Mouse (Mus musculus): Measurements from ENCODE around the gene Homer1. TPM values are rescaled to one million over a fixed set of nuclear protein-coding genes. Genes with fewer than 3 reads are reported as not detected.

Gene Homer1
- polyA plus RNA-seq, 1 experiment from 2014 or later: 8.6 TPM

- Histone ChIP-seq H3K9me3 (replicated peaks; ENCODE audit: control insufficient read depth, low read length, poor library complexity, severe bottlenecking) (no peaks in the 10 kb centered on the region), H3K9ac (ENCODE audit: low read depth, low read length) (no peak overlapping the region), H3K27me3 (ENCODE audit: control insufficient read depth, insufficient read depth, low read depth, low read length) (no peaks in the 10 kb centered on the region), H3K27ac (ENCODE audit: low read length) (no peak overlapping the region), H3K36me3 (ENCODE audit: control insufficient read depth, insufficient read depth, low read length) (no peaks in the 10 kb centered on the region), H3K4me3 (ENCODE audit: low read depth, low read length) (no peak overlapping the region), H3K4me2 (ENCODE audit: low read length) (no peak overlapping the region), H3K4me1 (ENCODE audit: control insufficient read depth, insufficient read depth, low read length) (no peaks in the 10 kb centered on the region)
- WGBS: 83% methylated on average over 2 of the region's 2 CpGs
- no peak for ATAC-seq
Measured at GRCm38 (mm10) chr13:93352030-93352429, 52.6 kb downstream of the Homer1 start.

DNA sequence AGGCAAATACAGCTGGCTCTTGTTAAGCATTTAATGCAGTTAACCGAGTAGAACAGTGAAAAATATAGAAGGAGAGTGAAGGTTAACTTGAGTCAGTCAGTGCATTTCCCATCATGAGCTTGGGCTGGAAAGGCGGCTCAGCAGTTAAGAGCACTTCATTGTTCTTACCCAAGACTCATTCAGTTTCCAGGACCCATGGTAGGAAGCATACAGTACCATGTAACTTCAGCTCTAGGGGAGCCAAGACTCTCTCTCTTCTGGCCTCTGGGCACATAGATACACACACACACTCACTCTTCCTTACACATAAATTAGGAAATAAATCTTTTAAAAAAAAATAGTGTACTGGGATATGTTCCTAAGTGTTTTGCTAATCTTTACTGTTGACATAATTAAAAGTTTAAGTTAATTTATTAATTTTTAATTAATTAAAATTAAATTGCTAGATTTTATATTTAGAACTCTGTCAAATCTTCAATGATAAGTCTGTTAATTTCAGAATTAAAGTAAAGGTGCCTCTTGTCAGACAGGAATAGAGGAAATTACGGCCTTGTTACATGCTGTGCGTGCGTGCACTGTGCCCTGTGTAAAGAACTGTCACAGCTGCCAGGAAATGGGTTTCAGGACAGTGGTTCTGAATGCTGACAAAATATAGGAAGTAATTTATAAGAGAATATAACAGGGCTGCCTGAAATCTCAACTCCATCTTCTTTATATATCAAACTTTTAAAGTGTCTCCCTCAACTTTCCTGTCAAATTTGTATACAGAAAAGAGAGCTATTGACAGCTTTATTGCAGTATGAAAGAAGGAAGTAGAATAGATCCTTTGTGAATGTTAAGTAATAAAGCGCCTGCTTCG is 55.2 kb downstream of the Homer1 start:
- H3K36me3 ChIP-seq (ENCODE audit: control insufficient read depth, insufficient read depth, low read length): no peaks in the 10 kb centered on the region
- no peaks in the 10 kb centered on the region for H3K9me3 ChIP-seq (replicated peaks; ENCODE audit: control insufficient read depth, low read length, poor library complexity, severe bottlenecking)
- H3K9ac ChIP-seq (ENCODE audit: low read depth, low read length): no peak overlapping the region
- no peak overlapping the region for H3K4me2 ChIP-seq (ENCODE audit: low read length)
- no peaks in the 10 kb centered on the region for H3K27me3 ChIP-seq (ENCODE audit: control insufficient read depth, insufficient read depth, low read depth, low read length)
- WGBS: 53% methylated on average over 7 of the region's 7 CpGs
- H3K27ac ChIP-seq (ENCODE audit: low read length): no peak overlapping the region
- ATAC-seq: no peak
- no peaks in the 10 kb centered on the region for H3K4me1 ChIP-seq (ENCODE audit: control insufficient read depth, insufficient read depth, low read length)
- no peak overlapping the region for H3K4me3 ChIP-seq (ENCODE audit: low read depth, low read length)

DNA sequence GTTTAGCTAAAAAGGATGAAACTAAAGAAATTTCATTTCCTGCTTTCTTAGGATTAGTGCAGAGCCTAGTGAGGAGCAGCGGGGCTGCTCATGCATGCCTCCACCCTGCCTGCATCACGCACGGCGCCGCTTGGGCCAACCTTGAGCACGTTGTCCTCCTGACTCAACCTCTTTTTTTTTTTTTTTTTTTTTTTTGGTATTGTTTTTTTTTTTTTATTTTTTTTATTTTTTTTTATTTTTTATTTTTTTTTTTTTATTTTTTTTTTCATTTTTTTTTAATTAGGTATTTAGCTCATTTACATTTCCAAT is 55.8 kb downstream of the Homer1 start:
- Histone ChIP-seq H3K9me3 (replicated peaks; ENCODE audit: control insufficient read depth, low read length, poor library complexity, severe bottlenecking) (no peaks in the 10 kb centered on the region), H3K27ac (ENCODE audit: low read length) (no peak overlapping the region), H3K4me1 (ENCODE audit: control insufficient read depth, insufficient read depth, low read length) (no peaks in the 10 kb centered on the region), H3K4me2 (ENCODE audit: low read length) (no peak overlapping the region), H3K36me3 (ENCODE audit: control insufficient read depth, insufficient read depth, low read length) (no peaks in the 10 kb centered on the region), H3K9ac (ENCODE audit: low read depth, low read length) (no peak overlapping the region), H3K27me3 (ENCODE audit: control insufficient read depth, insufficient read depth, low read depth, low read length) (no peaks in the 10 kb centered on the region), H3K4me3 (ENCODE audit: low read depth, low read length) (no peak overlapping the region)
- no peak for ATAC-seq
- WGBS: 56% methylated on average over 6 of the region's 6 CpGs

DNA sequence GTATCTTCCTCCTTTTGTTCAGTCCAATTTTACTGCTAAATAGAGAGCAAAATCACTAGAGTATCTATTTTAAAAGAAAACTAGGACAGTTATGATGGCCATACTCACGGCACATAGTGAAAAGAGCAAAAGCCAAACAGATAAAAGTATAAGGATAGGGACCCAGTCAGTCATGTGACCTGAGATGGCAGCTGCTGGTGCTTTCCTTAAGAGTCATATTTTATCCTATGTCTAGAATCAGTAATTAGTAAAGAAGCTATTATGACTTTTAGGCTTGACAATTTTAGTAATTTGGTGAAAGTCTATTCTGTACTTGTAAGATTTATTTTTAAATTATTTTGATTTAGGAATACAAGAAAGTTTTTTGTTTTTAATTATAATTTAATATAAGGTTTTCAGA is 59.1 kb downstream of the Homer1 start:
- Histone ChIP-seq H3K36me3 (ENCODE audit: control insufficient read depth, insufficient read depth, low read length) (no peaks in the 10 kb centered on the region), H3K4me3 (ENCODE audit: low read depth, low read length) (no peak overlapping the region), H3K9ac (ENCODE audit: low read depth, low read length) (no peak overlapping the region), H3K9me3 (replicated peaks; ENCODE audit: control insufficient read depth, low read length, poor library complexity, severe bottlenecking) (no peaks in the 10 kb centered on the region), H3K4me1 (ENCODE audit: control insufficient read depth, insufficient read depth, low read length) (no peaks in the 10 kb centered on the region), H3K27me3 (ENCODE audit: control insufficient read depth, insufficient read depth, low read depth, low read length) (no peaks in the 10 kb centered on the region), H3K4me2 (ENCODE audit: low read length) (no peak overlapping the region), H3K27ac (ENCODE audit: low read length) (no peak overlapping the region)
- no peak for ATAC-seq
- WGBS: 96% methylated on average over 1 of the region's 1 CpGs

DNA sequence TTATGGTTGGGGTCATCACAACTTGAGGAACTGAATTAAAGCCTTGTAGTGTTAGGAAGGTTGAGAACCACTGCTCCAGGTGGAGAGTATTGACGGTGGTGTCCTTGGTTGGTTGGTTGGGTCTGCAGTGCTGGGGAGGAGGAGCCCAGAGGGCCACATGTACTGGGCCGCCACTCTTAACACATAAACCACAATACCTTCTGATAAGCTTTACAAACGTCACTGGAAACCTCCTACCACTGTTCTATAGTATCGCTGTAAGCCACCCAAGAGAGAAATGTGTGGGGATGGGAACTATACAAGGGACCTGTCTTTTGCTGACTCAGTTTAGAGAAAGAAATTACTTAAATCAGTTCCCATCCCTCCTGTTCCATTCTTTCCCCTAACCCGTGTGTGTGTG is 68.1 kb downstream of the Homer1 start:
- Histone ChIP-seq H3K27ac (ENCODE audit: low read length) (no peak overlapping the region), H3K4me2 (ENCODE audit: low read length) (no peak overlapping the region), H3K9me3 (replicated peaks; ENCODE audit: control insufficient read depth, low read length, poor library complexity, severe bottlenecking) (no peaks in the 10 kb centered on the region), H3K36me3 (ENCODE audit: control insufficient read depth, insufficient read depth, low read length) (no peaks in the 10 kb centered on the region), H3K4me3 (ENCODE audit: low read depth, low read length) (no peak overlapping the region), H3K4me1 (ENCODE audit: control insufficient read depth, insufficient read depth, low read length) (no peaks in the 10 kb centered on the region), H3K9ac (ENCODE audit: low read depth, low read length) (no peak overlapping the region), H3K27me3 (ENCODE audit: control insufficient read depth, insufficient read depth, low read depth, low read length) (no peaks in the 10 kb centered on the region)
- no peak for ATAC-seq
- 92% methylated on average over 5 of the region's 5 CpGs for WGBS

DNA sequence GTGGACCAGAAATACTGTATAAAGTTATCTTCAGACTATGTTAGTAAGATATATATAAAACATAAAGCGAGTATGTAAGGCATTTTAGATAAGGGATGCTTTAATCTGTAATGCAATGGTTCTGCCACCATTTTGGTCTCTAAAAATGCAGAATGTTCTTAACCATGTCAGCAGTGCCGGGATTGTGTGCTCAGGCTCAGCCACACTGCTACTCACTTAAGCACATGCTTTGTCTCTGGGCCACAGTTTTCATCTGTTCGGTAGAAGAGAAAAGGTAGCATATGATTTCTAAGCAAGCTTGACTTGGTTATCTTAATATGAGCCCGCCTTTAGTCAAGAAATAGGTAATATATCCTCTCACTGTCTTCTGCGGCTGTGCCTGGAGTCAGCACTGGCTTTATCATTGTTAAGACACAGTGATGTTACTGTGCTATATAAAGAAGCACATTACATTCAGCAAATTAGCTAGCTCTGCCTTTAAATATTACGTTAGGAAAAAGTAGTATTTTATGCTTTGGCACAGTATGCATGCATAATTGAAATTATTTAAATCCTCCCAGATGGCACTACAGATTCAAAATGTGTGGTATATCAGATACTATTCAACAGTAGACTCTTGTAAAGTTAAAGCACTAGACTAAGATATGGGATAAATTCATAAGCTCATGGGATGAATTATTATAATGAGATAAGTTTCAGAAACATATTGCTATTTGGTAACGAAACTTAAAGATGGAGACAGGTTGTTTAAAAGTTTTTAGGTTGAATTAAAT is 69.6 kb downstream of the Homer1 start:
- Histone ChIP-seq H3K9me3 (replicated peaks; ENCODE audit: control insufficient read depth, low read length, poor library complexity, severe bottlenecking) (no peaks in the 10 kb centered on the region), H3K27ac (ENCODE audit: low read length) (no peak overlapping the region), H3K4me1 (ENCODE audit: control insufficient read depth, insufficient read depth, low read length) (no peaks in the 10 kb centered on the region), H3K9ac (ENCODE audit: low read depth, low read length) (no peak overlapping the region), H3K36me3 (ENCODE audit: control insufficient read depth, insufficient read depth, low read length) (no peaks in the 10 kb centered on the region), H3K4me2 (ENCODE audit: low read length) (no peak overlapping the region), H3K27me3 (ENCODE audit: control insufficient read depth, insufficient read depth, low read depth, low read length) (no peaks in the 10 kb centered on the region), H3K4me3 (ENCODE audit: low read depth, low read length) (no peak overlapping the region)
- no peak for ATAC-seq
- WGBS: 88% methylated on average over 7 of the region's 7 CpGs

DNA sequence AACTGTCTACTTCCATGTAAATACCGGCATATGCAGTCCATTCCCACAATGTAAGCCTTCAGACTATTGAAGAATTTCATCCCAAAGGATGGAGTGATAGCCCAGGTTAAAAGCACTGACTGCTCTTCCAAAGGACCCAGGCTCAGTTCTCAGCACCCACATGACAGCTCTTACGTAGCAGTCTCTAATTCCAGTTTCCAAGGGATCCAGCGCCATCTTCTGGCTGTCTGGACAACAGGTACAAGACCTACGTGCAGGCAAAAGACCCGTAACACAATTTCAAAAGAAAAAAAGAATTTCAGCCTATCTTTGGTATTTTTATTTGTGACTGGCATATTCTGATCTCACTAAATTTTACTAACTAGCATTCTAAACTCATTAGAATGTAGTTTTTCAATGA is 75.0 kb downstream of the Homer1 start:
- Histone ChIP-seq H3K9me3 (replicated peaks; ENCODE audit: control insufficient read depth, low read length, poor library complexity, severe bottlenecking) (no peaks in the 10 kb centered on the region), H3K4me3 (ENCODE audit: low read depth, low read length) (no peak overlapping the region), H3K4me2 (ENCODE audit: low read length) (no peak overlapping the region), H3K27me3 (ENCODE audit: control insufficient read depth, insufficient read depth, low read depth, low read length) (no peaks in the 10 kb centered on the region), H3K4me1 (ENCODE audit: control insufficient read depth, insufficient read depth, low read length) (no peaks in the 10 kb centered on the region), H3K9ac (ENCODE audit: low read depth, low read length) (no peak overlapping the region), H3K36me3 (ENCODE audit: control insufficient read depth, insufficient read depth, low read length) (no peaks in the 10 kb centered on the region), H3K27ac (ENCODE audit: low read length) (no peak overlapping the region)
- 93% methylated on average over 5 of the region's 5 CpGs for WGBS
- ATAC-seq: no peak

- Histone ChIP-seq H3K4me1 (ENCODE audit: control insufficient read depth, insufficient read depth, low read length) (no peaks in the 10 kb centered on the region), H3K9ac (ENCODE audit: low read depth, low read length) (no peak overlapping the region), H3K27me3 (ENCODE audit: control insufficient read depth, insufficient read depth, low read depth, low read length) (no peaks in the 10 kb centered on the region), H3K4me2 (ENCODE audit: low read length) (no peak overlapping the region), H3K4me3 (ENCODE audit: low read depth, low read length) (no peak overlapping the region), H3K27ac (ENCODE audit: low read length) (no peak overlapping the region), H3K36me3 (ENCODE audit: control insufficient read depth, insufficient read depth, low read length) (no peaks in the 10 kb centered on the region), H3K9me3 (replicated peaks; ENCODE audit: control insufficient read depth, low read length, poor library complexity, severe bottlenecking) (no peaks in the 10 kb centered on the region)
- ATAC-seq: no peak
- 96% methylated on average over 1 of the region's 1 CpGs for WGBS
Measured at GRCm38 (mm10) chr13:93378493-93378892, 79.1 kb downstream of the Homer1 start.

DNA sequence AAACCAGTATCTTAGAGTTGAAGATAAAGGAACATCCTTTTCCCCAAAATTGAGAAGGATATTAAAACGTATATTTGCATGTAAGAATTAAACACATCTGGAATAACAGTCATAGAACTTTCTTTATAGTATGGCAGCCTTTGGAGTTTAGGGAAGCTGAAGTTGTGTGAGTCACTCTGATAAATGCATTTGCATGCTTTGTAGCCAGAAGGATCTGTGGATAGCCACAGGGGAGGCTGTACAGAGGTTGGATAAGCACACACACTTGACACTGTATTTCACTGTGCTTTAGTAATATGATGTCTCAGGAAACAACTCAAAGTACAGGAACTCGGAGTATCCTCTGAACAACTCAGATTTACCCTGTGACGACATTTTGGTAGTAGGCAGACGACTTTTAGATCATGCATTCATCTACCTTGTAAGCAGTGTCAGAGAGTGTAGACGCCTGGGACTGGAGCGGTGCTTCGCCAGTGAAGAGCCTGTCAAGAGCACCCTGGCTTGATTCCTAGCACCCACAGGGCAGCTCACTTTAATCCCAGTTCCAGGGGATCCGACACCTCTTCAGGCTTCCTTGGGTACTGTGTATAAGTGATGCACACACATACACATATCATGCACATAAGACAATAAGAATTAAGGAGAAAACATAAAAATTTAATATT is 81.1 kb downstream of the Homer1 start:
- no peak for ATAC-seq
- Histone ChIP-seq H3K4me2 (ENCODE audit: low read length) (no peak overlapping the region), H3K4me1 (ENCODE audit: control insufficient read depth, insufficient read depth, low read length) (no peaks in the 10 kb centered on the region), H3K36me3 (ENCODE audit: control insufficient read depth, insufficient read depth, low read length) (no peaks in the 10 kb centered on the region), H3K27ac (ENCODE audit: low read length) (no peak overlapping the region), H3K27me3 (ENCODE audit: control insufficient read depth, insufficient read depth, low read depth, low read length) (no peaks in the 10 kb centered on the region), H3K4me3 (ENCODE audit: low read depth, low read length) (no peak overlapping the region), H3K9me3 (replicated peaks; ENCODE audit: control insufficient read depth, low read length, poor library complexity, severe bottlenecking) (no peaks in the 10 kb centered on the region), H3K9ac (ENCODE audit: low read depth, low read length) (no peak overlapping the region)
- 90% methylated on average over 8 of the region's 8 CpGs for WGBS

Data from midbrain, embryonic 16.5 days (tissue).